Mouse (Mus musculus): ENCODE measurements around the gene Gm8159. TPM values are rescaled to one million over a fixed set of nuclear protein-coding genes. Genes with fewer than 3 reads are reported as not detected.
A peak's percentile ranks its signal among the peaks of the same experiment; 100 is the strongest.
"Not testable (repeated sequence)": the region's sequence is repeated elsewhere in the genome, so short reads cannot be mapped to it uniquely, and the experiment has no call there.

Gm8159 gene
- total RNA-seq (2014; rRNA removed) = 0.76 TPM in 1 of 2 replicates, not detected in the other
- not detected in 2 replicates for polyA plus RNA-seq (2015; fragmentation: Nextera tagmentation; extraction: Ambion mirVana)

GRCm38 (mm10) chr14:4632052-4632451, at the start of gene Gm8159:
Gm8159 (plus strand) TSS chr14:4632352.
- not testable (repeated sequence) for ATAC-seq (ENCODE audit: low FRiP score); H3K9ac ChIP-seq (replicated peaks; ENCODE audit: low read length, poor library complexity, severe bottlenecking)

GRCm38 (mm10) chr14:4649309-4649708, 17.2 kb downstream of the Gm8159 start:
- not testable (repeated sequence) for H3K9me3 ChIP-seq (ENCODE audit: low read length); H3K36me3 ChIP-seq (ENCODE audit: insufficient read depth, low read length); H3K4me1 ChIP-seq (ENCODE audit: insufficient read depth, low read length); H3K27me3 ChIP-seq (ENCODE audit: insufficient read depth, low read length); H3K27ac ChIP-seq (ENCODE audit: low read depth, low read length); H3K9ac ChIP-seq (replicated peaks; ENCODE audit: low read length, poor library complexity, severe bottlenecking); ATAC-seq (ENCODE audit: low FRiP score)
- DNase-seq (ENCODE audit: low spot score) = peak; percentile 0
- WGBS = 3% methylated on average over 17 of the region's 18 CpGs
- peak; percentile 52 for TF ChIP-seq CTCF (IDR thresholded peaks at IDR 0.05)
- H3K4me3 ChIP-seq (ENCODE audit: low read depth, low read length) = peak overlapping the region; percentile 33
- H3K4me2 ChIP-seq (ENCODE audit: low read depth, low read length, poor library complexity, severe bottlenecking) = peak overlapping the region; percentile 44; the same call in 1 of the 2 replicates

More at GRCm38 (mm10) chr14:4632052-4632451, at the start of gene Gm8159:
- H3K9me3 ChIP-seq (ENCODE audit: low read length); H3K4me1 ChIP-seq (ENCODE audit: insufficient read depth, low read length); H3K36me3 ChIP-seq (ENCODE audit: insufficient read depth, low read length); H3K27me3 ChIP-seq (ENCODE audit: insufficient read depth, low read length); H3K4me2 ChIP-seq (ENCODE audit: low read depth, low read length, poor library complexity, severe bottlenecking); H3K27ac ChIP-seq (ENCODE audit: low read depth, low read length); H3K4me3 ChIP-seq (ENCODE audit: low read depth, low read length); DNase-seq (ENCODE audit: low spot score): not testable (repeated sequence)
- no CpG with 5 or more reads among the region's 2 CpGs for WGBS

- H3K27me3 ChIP-seq (ENCODE audit: insufficient read depth, low read length); ATAC-seq (ENCODE audit: low FRiP score); H3K9ac ChIP-seq (replicated peaks; ENCODE audit: low read length, poor library complexity, severe bottlenecking); H3K27ac ChIP-seq (ENCODE audit: low read depth, low read length); H3K36me3 ChIP-seq (ENCODE audit: insufficient read depth, low read length); DNase-seq (ENCODE audit: low spot score); H3K4me3 ChIP-seq (ENCODE audit: low read depth, low read length); H3K9me3 ChIP-seq (ENCODE audit: low read length); H3K4me1 ChIP-seq (ENCODE audit: insufficient read depth, low read length); H3K4me2 ChIP-seq (ENCODE audit: low read depth, low read length, poor library complexity, severe bottlenecking): not testable (repeated sequence)
- 0% methylated on average over 2 of the region's 9 CpGs for WGBS
- TF ChIP-seq CTCF (IDR thresholded peaks at IDR 0.05) = peak; percentile 66
Observed at GRCm38 (mm10) chr14:4650324-4650723, 18.2 kb downstream of the Gm8159 start.

DNA sequence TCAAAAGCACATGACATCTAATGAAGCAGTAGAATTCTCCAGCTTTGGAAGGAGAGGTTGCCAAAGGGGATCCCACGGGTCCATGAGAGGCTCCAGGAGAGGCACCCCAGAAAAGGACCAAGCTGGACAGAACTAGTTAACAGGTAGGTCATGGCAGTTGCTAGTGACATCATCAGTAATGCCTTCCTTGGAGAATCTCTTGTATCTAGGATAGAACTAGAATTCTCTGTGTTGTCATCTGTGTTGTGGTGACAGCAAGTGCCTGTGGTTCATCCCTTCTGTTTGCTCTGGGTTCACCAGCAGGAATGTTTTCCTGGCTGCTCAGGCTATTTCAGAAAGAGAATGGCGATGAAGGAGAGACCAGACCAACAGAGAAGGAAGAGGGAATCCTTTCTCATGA, 31.7 kb downstream of the Gm8159 start, which contains the start of gene Gm3239:
Gene Gm3239, plus strand, starts transcription at position 301 of the 400 bp plus-strand sequence.
- H3K4me1 ChIP-seq (ENCODE audit: insufficient read depth, low read length); ATAC-seq (ENCODE audit: low FRiP score); H3K9me3 ChIP-seq (ENCODE audit: low read length); H3K27me3 ChIP-seq (ENCODE audit: insufficient read depth, low read length); H3K4me3 ChIP-seq (ENCODE audit: low read depth, low read length); H3K36me3 ChIP-seq (ENCODE audit: insufficient read depth, low read length); DNase-seq (ENCODE audit: low spot score); H3K9ac ChIP-seq (replicated peaks; ENCODE audit: low read length, poor library complexity, severe bottlenecking); H3K27ac ChIP-seq (ENCODE audit: low read depth, low read length); H3K4me2 ChIP-seq (ENCODE audit: low read depth, low read length, poor library complexity, severe bottlenecking): not testable (repeated sequence)
- no CpG with 5 or more reads among the region's 2 CpGs for WGBS

Other genes with a start within 250 kb of the Gm8159 start
- gene Gm3159, start 234.8 kb upstream of the Gm8159 start, total RNA-seq (2014; rRNA removed) = not detected in 2 replicates
- gene Gm3159, start 234.8 kb upstream of the Gm8159 start, polyA plus RNA-seq (2015; fragmentation: Nextera tagmentation; extraction: Ambion mirVana) = not detected in 2 replicates
- 2.5 and 4.9 TPM in 2 replicates for gene Gm3164, start 216.9 kb upstream of the Gm8159 start, total RNA-seq (2014; rRNA removed)
- 5.1 and 6.1 TPM in 2 replicates for gene Gm3164, start 216.9 kb upstream of the Gm8159 start, polyA plus RNA-seq (2015; fragmentation: Nextera tagmentation; extraction: Ambion mirVana)
- gene Gm3173, start 201.4 kb upstream of the Gm8159 start, total RNA-seq (2014; rRNA removed) = 1.4 TPM in 1 of 2 replicates, not detected in the other
- 2.8 and 3.4 TPM in 2 replicates for gene Gm3173, start 201.4 kb upstream of the Gm8159 start, polyA plus RNA-seq (2015; fragmentation: Nextera tagmentation; extraction: Ambion mirVana)
- not detected in 2 replicates for gene Gm3182, start 150.6 kb upstream of the Gm8159 start, total RNA-seq (2014; rRNA removed)
- not detected in 2 replicates for gene Gm3182, start 150.6 kb upstream of the Gm8159 start, polyA plus RNA-seq (2015; fragmentation: Nextera tagmentation; extraction: Ambion mirVana)
- gene Gm3047, start 76.9 kb upstream of the Gm8159 start, total RNA-seq (2014; rRNA removed) = 0.76 TPM in 1 of 2 replicates, not detected in the other
- not detected in 2 replicates for gene Gm3047, start 76.9 kb upstream of the Gm8159 start, polyA plus RNA-seq (2015; fragmentation: Nextera tagmentation; extraction: Ambion mirVana)
- gene Gm3239, start 31.8 kb downstream of the Gm8159 start, total RNA-seq (2014; rRNA removed) = 0.38 and 0.66 TPM in 2 replicates
- 1.4 and 1.9 TPM in 2 replicates for gene Gm3239, start 31.8 kb downstream of the Gm8159 start, polyA plus RNA-seq (2015; fragmentation: Nextera tagmentation; extraction: Ambion mirVana)
- gene Gm7876, start 76.9 kb downstream of the Gm8159 start, total RNA-seq (2014; rRNA removed) = not detected in 2 replicates
- not detected in 2 replicates for gene Gm7876, start 76.9 kb downstream of the Gm8159 start, polyA plus RNA-seq (2015; fragmentation: Nextera tagmentation; extraction: Ambion mirVana)
- 1.8 and 2.3 TPM in 2 replicates for gene Gm3252, start 94.4 kb downstream of the Gm8159 start, total RNA-seq (2014; rRNA removed)
- 4.1 and 4.9 TPM in 2 replicates for gene Gm3252, start 94.4 kb downstream of the Gm8159 start, polyA plus RNA-seq (2015; fragmentation: Nextera tagmentation; extraction: Ambion mirVana)
- gene Gm9602, start 144.0 kb downstream of the Gm8159 start, total RNA-seq (2014; rRNA removed) = not detected in 2 replicates
- gene Gm9602, start 144.0 kb downstream of the Gm8159 start, polyA plus RNA-seq (2015; fragmentation: Nextera tagmentation; extraction: Ambion mirVana) = not detected in 2 replicates
- not detected in 2 replicates for gene Gm3269, start 205.8 kb downstream of the Gm8159 start, total RNA-seq (2014; rRNA removed)
- not detected in 2 replicates for gene Gm3269, start 205.8 kb downstream of the Gm8159 start, polyA plus RNA-seq (2015; fragmentation: Nextera tagmentation; extraction: Ambion mirVana)
- gene Gm3264, start 223.2 kb downstream of the Gm8159 start, total RNA-seq (2014; rRNA removed) = not detected in 2 replicates
- gene Gm3264, start 223.2 kb downstream of the Gm8159 start, polyA plus RNA-seq (2015; fragmentation: Nextera tagmentation; extraction: Ambion mirVana) = 3.2 and 4.1 TPM in 2 replicates